Mouse (Mus musculus) spleen, adult 2 months (tissue): ENCODE measurements around the gene Cirbp. TPM values are rescaled to one million over a fixed set of nuclear protein-coding genes. Genes with fewer than 3 reads are reported as not detected.

Experiments used
- DNase-seq, 2 experiments: peaks; one replicate each; pipeline versions ENCODE4 v3.0.0 to v3.0.0-alpha.2; 2012 to 2021; ENCODE audit warnings: low spot score in 2 of 2, low read depth in 1 of 2
- H3K27ac ChIP-seq: fragments of 200-500 bp; 2 replicates; pipeline ENCODE4 v1.5.1; 2012; ENCODE audit warnings: low read length, inconsistent platforms; ENCODE audit not compliant: insufficient read depth
- H3K27me3 ChIP-seq: fragments of 200-500 bp; 2 replicates; pipeline ENCODE4 v1.6.1; 2012; ENCODE audit warnings: mild to moderate bottlenecking, moderate library complexity, low read length, inconsistent platforms; ENCODE audit not compliant: control insufficient read depth, insufficient read depth
- H3K36me3 ChIP-seq: fragments of 200-500 bp; 2 replicates; pipeline ENCODE4 v1.6.1; 2012; ENCODE audit warnings: mild to moderate bottlenecking, low read length, inconsistent platforms; ENCODE audit not compliant: control insufficient read depth, insufficient read depth
- H3K4me1 ChIP-seq: fragments of 200-500 bp; 2 replicates; pipeline ENCODE4 v1.6.1; 2011; ENCODE audit warnings: inconsistent platforms; ENCODE audit not compliant: control insufficient read depth, insufficient read depth, insufficient read length
- H3K4me3 ChIP-seq: fragments of 200-500 bp; 2 replicates; pipeline ENCODE4 v1.5.1; 2011; ENCODE audit warnings: mild to moderate bottlenecking, inconsistent platforms; ENCODE audit not compliant: insufficient read depth, insufficient read length; ENCODE audit errors: extremely low read depth
- CTCF ChIP-seq: fragments of 200-500 bp; IDR thresholded peaks from 2 replicates; pipeline ENCODE4 v1.5.1; 2011; ENCODE audit warnings: mild to moderate bottlenecking, inconsistent platforms; ENCODE audit not compliant: insufficient read depth, insufficient read length, insufficient replicate concordance; ENCODE audit errors: extremely low read depth
- POLR2A ChIP-seq: fragments of 200-500 bp; IDR thresholded peaks from 2 replicates; pipeline ENCODE4 v1.6.1; 2011; ENCODE audit warnings: low read depth, low read length, inconsistent platforms
- WGBS: fragments of 180-500 bp; shearing (Covaris S2); methylation state at CpG from one replicate; pipeline ENCODE4 v1.1.7; 2018; 5-methylcytosine and 5-hydroxymethylcytosine counted together
- polyA plus RNA-seq: library from polyadenylated mRNA; depleted of rRNA; stranded (reverse); fragments of >200 nt; gene quantifications from 2 replicates; pipeline ENCODE4 v1.2.3, GENCODE M21; 2012

Gene Cirbp
- polyA plus RNA-seq, 1 experiment = 144 TPM

GRCm38 (mm10) chr10:80123932-80124562 lies 41.7 kb upstream of the Cirbp start:
- TF ChIP-seq CTCF (no peak), POLR2A (no peak)
- Histone ChIP-seq H3K36me3 (peaks cover 37% of the 10 kb centered on the region), H3K27ac (peak overlapping the region; percentile 42; the same call in 1 of the 2 replicates), H3K4me3 (no peak overlapping the region), H3K27me3 (no peaks in the 10 kb centered on the region), H3K4me1 (no peaks in the 10 kb centered on the region)
- 83% methylated on average over 9 of the region's 9 CpGs for WGBS
- DNase-seq = no peak

GRCm38 (mm10) chr10:80127920-80128319 lies 37.9 kb upstream of the Cirbp start:
- Histone ChIP-seq H3K27me3 (no peaks in the 10 kb centered on the region), H3K27ac (no peak overlapping the region), H3K36me3 (peaks cover 56% of the 10 kb centered on the region), H3K4me3 (no peak overlapping the region), H3K4me1 (no peaks in the 10 kb centered on the region)
- DNase-seq = no peak
- WGBS = 94% methylated on average over 8 of the region's 8 CpGs
- TF ChIP-seq POLR2A (no peak), CTCF (no peak)

- Histone ChIP-seq H3K4me1 (peaks cover 6% of the 10 kb centered on the region; the same call in 1 of the 2 replicates), H3K27ac (no peak overlapping the region), H3K36me3 (peaks cover 49% of the 10 kb centered on the region), H3K27me3 (no peaks in the 10 kb centered on the region), H3K4me3 (no peak overlapping the region)
- WGBS = 97% methylated on average over 9 of the region's 9 CpGs
- TF ChIP-seq CTCF = no peak
- TF ChIP-seq POLR2A = no peak
- no peak for DNase-seq
These were observed 35.9 kb upstream of the Cirbp start for GRCm38 (mm10) chr10:80129846-80130245.

GRCm38 (mm10) chr10:80130403-80131031 lies 35.3 kb upstream of the Cirbp start:
- Histone ChIP-seq H3K4me1 (peaks cover 6% of the 10 kb centered on the region; the same call in 1 of the 2 replicates), H3K36me3 (peaks cover 47% of the 10 kb centered on the region), H3K4me3 (no peak overlapping the region), H3K27me3 (no peaks in the 10 kb centered on the region), H3K27ac (no peak overlapping the region)
- no peak for DNase-seq
- no peak for TF ChIP-seq POLR2A
- TF ChIP-seq CTCF = no peak
- 96% methylated on average over 18 of the region's 18 CpGs for WGBS

- TF ChIP-seq POLR2A (no peak), CTCF (no peak)
- no peak for DNase-seq
- H3K36me3 ChIP-seq = peaks cover 38% of the 10 kb centered on the region
- H3K4me1 ChIP-seq = peaks cover 6% of the 10 kb centered on the region; the same call in 1 of the 2 replicates
- no peak overlapping the region for H3K27ac ChIP-seq
- 80% methylated on average over 55 of the region's 55 CpGs for WGBS
- H3K4me3 ChIP-seq = no peak overlapping the region
- no peaks in the 10 kb centered on the region for H3K27me3 ChIP-seq
These were observed 34.4 kb upstream of the Cirbp start for GRCm38 (mm10) chr10:80131316-80131951.

- H3K4me3 ChIP-seq = no peak overlapping the region
These were observed 33.8 kb upstream of the Cirbp start for GRCm38 (mm10) chr10:80131952-80132350.

More at GRCm38 (mm10) chr10:80131952-80132350, 33.8 kb upstream of the Cirbp start:
- peaks cover 35% of the 10 kb centered on the region for H3K36me3 ChIP-seq
- no peak overlapping the region for H3K27ac ChIP-seq
- DNase-seq = no peak
- no peak for TF ChIP-seq CTCF
- no peak for TF ChIP-seq POLR2A
- 86% methylated on average over 27 of the region's 27 CpGs for WGBS
- no peaks in the 10 kb centered on the region for H3K27me3 ChIP-seq
- peaks cover 6% of the 10 kb centered on the region; the same call in 1 of the 2 replicates for H3K4me1 ChIP-seq
